9 mouse cellular contexts compared by ENCODE assay signal in the genomic region with DNA sequence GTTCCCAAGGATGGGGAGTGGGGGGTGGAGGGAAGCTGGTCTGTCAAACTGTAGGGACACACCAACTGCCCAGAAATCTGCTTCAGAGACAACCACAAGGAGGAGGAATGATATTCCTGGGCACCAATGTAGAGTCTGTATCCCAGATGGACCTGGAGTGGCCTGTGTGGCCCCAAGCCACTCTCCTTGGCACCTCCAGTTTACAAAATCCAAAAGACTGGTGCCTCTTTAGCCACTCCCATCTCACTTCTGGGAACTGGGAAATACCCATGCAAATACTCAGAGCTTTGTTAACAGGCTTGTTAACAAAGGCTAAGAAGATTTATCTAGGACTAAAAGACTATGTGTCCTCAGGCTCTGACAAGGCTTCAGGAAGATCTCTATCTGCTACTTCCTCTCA. TPM values are rescaled to one million over a fixed set of nuclear protein-coding genes. Genes with fewer than 3 reads are reported as not detected.
DNase-seq lines count a peak whose midpoint lies in the region; ATAC-seq and TF ChIP-seq lines count a peak whose summit lies in the region.
"Had no signal": no experiment of that assay in that cellular context is flagged by ENCODE, and none has a peak within 500 bp of the region (broad histone marks: within the 10 kb centered on the region; RNA-seq: fewer than 3 reads in every experiment).

No protein-coding gene starts in this region.

- H3K36me3 ChIP-seq in heart, postnatal 0 days (replicated peaks; ENCODE audit: control insufficient read depth, insufficient read depth, low read length): peaks cover 12% of the 10 kb centered on the region
- peaks cover 65% of the 10 kb centered on the region for H3K36me3 ChIP-seq in E14TG2a.4 (ENCODE audit: insufficient read depth, low read length)
- peaks cover 36% of the 10 kb centered on the region for H3K36me3 ChIP-seq in intestine, embryonic 14.5 days (ENCODE audit: control insufficient read depth, insufficient read depth, low read length)

- no peak for ATAC-seq in heart, postnatal 0 days (ENCODE audit: insufficient read depth, low read depth)
- ATAC-seq in intestine, embryonic 14.5 days (replicated peaks; ENCODE audit: low FRiP score, low TSS enrichment, low read depth): no peak

- H3K4me1 ChIP-seq in heart, postnatal 0 days (ENCODE audit: control insufficient read depth, insufficient read depth): peaks cover 49% of the 10 kb centered on the region
- H3K4me1 ChIP-seq in E14TG2a.4 (replicated peaks; ENCODE audit: low read depth, low read length): peaks cover 62% of the 10 kb centered on the region
- peaks cover 17% of the 10 kb centered on the region for H3K4me1 ChIP-seq in bone marrow, adult 2 months (ENCODE audit: control insufficient read depth, insufficient read depth, low read length)
- H3K4me1 ChIP-seq in intestine, embryonic 14.5 days (replicated peaks; ENCODE audit: control insufficient read depth, insufficient read depth, low read length): peaks cover 20% of the 10 kb centered on the region

- no peak overlapping the region for H3K4me3 ChIP-seq in heart, postnatal 0 days (ENCODE audit: low read depth, low read length)
- H3K4me3 ChIP-seq in E14TG2a.4 (replicated peaks; ENCODE audit: low read length): peak overlapping the region; percentile 13; the same call in 1 of the 2 replicates
- no peak overlapping the region for H3K4me3 ChIP-seq in bone marrow, adult 2 months (replicated peaks; ENCODE audit: control insufficient read depth, low read depth, low read length)
- H3K4me3 ChIP-seq in intestine, embryonic 14.5 days (ENCODE audit: low read depth, low read length): no peak overlapping the region

- no peak for TF ChIP-seq POLR2A in bone marrow, adult 2 months (IDR thresholded peaks at IDR 0.05; ENCODE audit: borderline replicate concordance, control insufficient read depth, low read depth, low read length)

- H3K9me3 ChIP-seq in heart, postnatal 0 days (replicated peaks; ENCODE audit: control insufficient read depth, low read length): no peaks in the 10 kb centered on the region
- H3K9me3 ChIP-seq in E14TG2a.4 (ENCODE audit: low read length): no peaks in the 10 kb centered on the region
- no peaks in the 10 kb centered on the region for H3K9me3 ChIP-seq in intestine, embryonic 14.5 days (ENCODE audit: control insufficient read depth, low read length)

- DNase-seq in heart, postnatal 0 days (ENCODE audit: low spot score): no peak
- DNase-seq in heart, adult 9 months (ENCODE audit: low spot score in 2 of 2): no peak
- DNase-seq in intestine, embryonic 14.5 days (ENCODE audit: low spot score): no peak
- no peak for DNase-seq in thymus, adult 18-20 months
- no peak for DNase-seq in left cerebral cortex, postnatal 25 days (ENCODE audit: low spot score in 2 of 2)
- DNase-seq in layer of hippocampus, postnatal 36 days: no peak
- DNase-seq: cerebellum, adult 8-10 months had no signal

- peak overlapping the region; percentile 56 for H3K27ac ChIP-seq in heart, postnatal 0 days (ENCODE audit: low read depth)
- H3K27ac ChIP-seq in bone marrow, adult 2 months (ENCODE audit: control insufficient read depth, insufficient read depth, low read depth, low read length, poor library complexity): peak overlapping the region; percentile 92
- H3K27ac ChIP-seq in intestine, embryonic 14.5 days (ENCODE audit: low read depth): peak overlapping the region; percentile 48; the same call in 1 of the 2 replicates

- intact Hi-C loops in left cerebral cortex, postnatal 25 days (cut with DNase I): no loop called here

- no peak for TF ChIP-seq EP300 in heart, postnatal 0 days (IDR thresholded peaks at IDR 0.05; ENCODE audit: low read depth)

- H3K9ac ChIP-seq in heart, postnatal 0 days (replicated peaks; ENCODE audit: low read depth, low read length): no peak overlapping the region
- H3K9ac ChIP-seq in intestine, embryonic 14.5 days (ENCODE audit: low read length): no peak overlapping the region

- no peaks in the 10 kb centered on the region for H3K27me3 ChIP-seq in heart, postnatal 0 days (ENCODE audit: control insufficient read depth, insufficient read depth, low read length)
- H3K27me3 ChIP-seq in E14TG2a.4 (ENCODE audit: insufficient read depth, low read length): no peaks in the 10 kb centered on the region
- no peaks in the 10 kb centered on the region for H3K27me3 ChIP-seq in intestine, embryonic 14.5 days (replicated peaks; ENCODE audit: control insufficient read depth, insufficient read depth, low read length)

- no peak overlapping the region for H3K4me2 ChIP-seq in heart, postnatal 0 days (ENCODE audit: low read depth, low read length)
- H3K4me2 ChIP-seq in intestine, embryonic 14.5 days (ENCODE audit: low read length): no peak overlapping the region

- no peak for TF ChIP-seq CTCF in heart, postnatal 0 days (IDR thresholded peaks at IDR 0.05; ENCODE audit: low read depth)
- no peak for TF ChIP-seq CTCF in E14TG2a.4 (conservative IDR thresholded peaks at IDR 0.05; ENCODE audit: low read length)
- TF ChIP-seq CTCF in bone marrow, adult 2 months (IDR thresholded peaks at IDR 0.05; ENCODE audit: control insufficient read depth, insufficient read depth, low read length): no peak

RNA-seq across cellular contexts. Expression of a gene that starts 54.1 kb away (rescaled TPM):
- 23.3 and 25.2 TPM in 2 replicates for total RNA-seq in heart, postnatal 0 days (2014; rRNA removed; ENCODE audit: low replicate concordance)
- 17.1 and 17.7 TPM in 2 replicates for polyA plus RNA-seq in heart, postnatal 0 days (2015; fragmentation: Nextera tagmentation; extraction: Ambion mirVana)
- polyA plus RNA-seq in bone marrow, adult 2 months (2011; ENCODE audit: insufficient read depth, insufficient read length, low replicate concordance, missing spikeins): 17.5 and 28.5 TPM in 2 replicates
- 31.0 and 32.0 TPM in 2 replicates for polyA plus RNA-seq in intestine, embryonic 14.5 days (2014; fragmentation: Nextera tagmentation; extraction: Ambion mirVana)
- 10 to 100 TPM; 42.6 to 42.8 TPM for total RNA-seq in left cerebral cortex, postnatal 25 days (2021)
- total RNA-seq in layer of hippocampus, postnatal 36 days (2021): 10 to 100 TPM; 49.3 to 51.1 TPM
